ENCODE assay signal across 26 mouse cellular contexts in the genomic region with DNA sequence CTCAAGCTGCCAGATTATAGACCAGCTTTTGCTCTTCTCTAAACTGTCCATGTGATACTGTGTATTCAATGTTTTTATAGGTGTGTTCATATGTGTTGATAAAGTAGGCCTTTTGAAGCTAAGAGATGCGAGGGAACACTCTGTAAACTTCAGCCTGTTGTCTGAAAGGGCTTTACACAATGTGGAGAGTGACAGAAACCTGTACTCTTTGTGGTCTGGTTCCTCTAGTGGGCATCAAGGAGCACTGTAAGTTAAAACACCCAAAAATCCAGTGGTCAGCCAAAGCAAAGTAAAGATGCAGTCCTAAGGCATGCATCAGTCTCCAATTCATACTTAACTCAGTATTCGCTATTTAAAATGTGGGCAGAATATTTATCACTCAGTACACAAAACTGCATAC. TPM values are rescaled to one million over a fixed set of nuclear protein-coding genes. Genes with fewer than 3 reads are reported as not detected.
A peak's percentile ranks its signal among the peaks of the same experiment; 100 is the strongest.
DNase-seq lines count a peak whose midpoint lies in the region; ATAC-seq and TF ChIP-seq lines count a peak whose summit lies in the region.
"Had no signal": no experiment of that assay in that cellular context is flagged by ENCODE, and none has a peak within 500 bp of the region (broad histone marks: within the 10 kb centered on the region; RNA-seq: fewer than 3 reads in every experiment).

No protein-coding gene starts in this region.

- intact Hi-C loops in heart, adult 2 months (cut with DNase I): no loop called here
- intact Hi-C loops in heart, postnatal 14 days (cut with DNase I): no loop called here

- TF ChIP-seq CTCF in heart, adult 2 months (IDR thresholded peaks at IDR 0.05): peak; percentile 34
- TF ChIP-seq CTCF in lung, embryonic 14.5 days (IDR thresholded peaks at IDR 0.05; ENCODE audit: low read depth): 0 out of 2 replicates have a peak, but pooled peaks have one; percentile 8

- H3K9ac ChIP-seq in heart, adult 2 months (ENCODE audit: low read depth, low read length): no peak overlapping the region
- no peak overlapping the region for H3K9ac ChIP-seq in lung, embryonic 14.5 days
- H3K9ac ChIP-seq: embryonic facial prominence, embryonic 12.5 days; forebrain, postnatal 0 days; heart, embryonic 12.5 days; limb, embryonic 12.5 days; liver, postnatal 0 days; midbrain, embryonic 15.5 days; neural tube, embryonic 13.5 days had no signal

- H3K4me2 ChIP-seq in lung, embryonic 14.5 days: no peak overlapping the region
- H3K4me2 ChIP-seq: embryonic facial prominence, embryonic 12.5 days; heart, embryonic 12.5 days; limb, embryonic 12.5 days; liver, embryonic 11.5 days; midbrain, embryonic 15.5 days; neural tube, embryonic 13.5 days had no signal

- no peaks in the 10 kb centered on the region for H3K4me1 ChIP-seq in heart, adult 2 months (ENCODE audit: control insufficient read depth, insufficient read depth, low read length)
- no peaks in the 10 kb centered on the region for H3K4me1 ChIP-seq in lung, embryonic 14.5 days (ENCODE audit: insufficient read depth)
- H3K4me1 ChIP-seq: embryonic facial prominence, embryonic 12.5 days; heart, embryonic 12.5 days; limb, embryonic 12.5 days; midbrain, embryonic 15.5 days; neural tube, embryonic 13.5 days had no signal

- WGBS in heart, adult 2 months: 74% methylated on average over 2 of the region's 2 CpGs
- 61% methylated on average over 2 of the region's 2 CpGs for WGBS in lung, embryonic 14.5 days

- no peaks in the 10 kb centered on the region for H3K9me3 ChIP-seq in lung, embryonic 14.5 days (ENCODE audit: low read depth, low read length)
- H3K9me3 ChIP-seq: embryonic facial prominence, embryonic 12.5 days; heart, embryonic 12.5 days; limb, embryonic 12.5 days; midbrain, embryonic 15.5 days; neural tube, embryonic 13.5 days had no signal

- no peak overlapping the region for H3K27ac ChIP-seq in heart, adult 2 months
- H3K27ac ChIP-seq in lung, embryonic 14.5 days (ENCODE audit: low read depth): no peak overlapping the region
- H3K27ac ChIP-seq: embryonic facial prominence, embryonic 12.5 days; limb, embryonic 12.5 days; midbrain, embryonic 15.5 days; neural tube, embryonic 13.5 days had no signal

- no peaks in the 10 kb centered on the region for H3K36me3 ChIP-seq in heart, adult 2 months (ENCODE audit: control insufficient read depth, insufficient read depth, low read length)
- no peaks in the 10 kb centered on the region for H3K36me3 ChIP-seq in lung, embryonic 14.5 days (ENCODE audit: insufficient read depth)
- H3K36me3 ChIP-seq: embryonic facial prominence, embryonic 12.5 days; heart, embryonic 12.5 days; limb, embryonic 12.5 days; midbrain, embryonic 15.5 days; neural tube, embryonic 13.5 days had no signal

- no peak for TF ChIP-seq EP300 in heart, adult 2 months (IDR thresholded peaks at IDR 0.05; ENCODE audit: insufficient read depth, low read depth, low read length)

- H3K27me3 ChIP-seq in heart, adult 2 months (ENCODE audit: control insufficient read depth, insufficient read depth, low read length): no peaks in the 10 kb centered on the region
- no peaks in the 10 kb centered on the region for H3K27me3 ChIP-seq in lung, embryonic 14.5 days (ENCODE audit: insufficient read depth, low read length)
- H3K27me3 ChIP-seq: embryonic facial prominence, embryonic 12.5 days; heart, embryonic 12.5 days; limb, embryonic 12.5 days; midbrain, embryonic 15.5 days; neural tube, embryonic 13.5 days had no signal

- ATAC-seq in lung, embryonic 14.5 days (ENCODE audit: insufficient read depth): no peak
- ATAC-seq: forebrain, postnatal 0 days; inflammation-experienced regulatory T-cells, adult 6 months; liver, postnatal 0 days; midbrain, embryonic 15.5 days had no signal

- no peak for DNase-seq in heart, adult 2 months
- no peak for DNase-seq in heart, postnatal 14 days
- DNase-seq in lung, embryonic 14.5 days: no peak
- no peak for DNase-seq in lung, postnatal 4 days
- DNase-seq in MEL-GATA-1-ER (ENCODE audit: extremely low read depth, low read depth): peak; percentile 36
- no peak for DNase-seq in adrenal gland, postnatal 25 days
- DNase-seq in kidney, postnatal 10 days: no peak
- DNase-seq: adrenal gland, postnatal 14 days; cerebellum, adult 9-10 months; forebrain, postnatal 0 days; gastrocnemius, postnatal 14 days; heart, adult 11 months; heart, postnatal 10 days; kidney, adult 9 months; liver, postnatal 0 days; retina, postnatal 1 day; right cerebral cortex, postnatal 25 days; spleen, adult 18-20 months had no signal

- H3K4me3 ChIP-seq in heart, adult 2 months: no peak overlapping the region
- H3K4me3 ChIP-seq in lung, embryonic 14.5 days (ENCODE audit: low read depth, low read length): no peak overlapping the region
- H3K4me3 ChIP-seq: embryonic facial prominence, embryonic 12.5 days; heart, embryonic 12.5 days; limb, embryonic 12.5 days; midbrain, embryonic 15.5 days; myocyte; neural tube, embryonic 13.5 days had no signal

- no peak for TF ChIP-seq POLR2A in heart, adult 2 months (IDR thresholded peaks at IDR 0.05; ENCODE audit: insufficient read depth, low read depth, low read length)

- H3K79me2 ChIP-seq in heart, adult 2 months (replicated peaks; ENCODE audit: control insufficient read depth, insufficient read depth, low read length): no peaks in the 10 kb centered on the region

RNA-seq across cellular contexts. Expression of a gene that starts 44.6 kb away (rescaled TPM):
- 10 to 100 TPM; 14.1 to 16.3 TPM for total RNA-seq in heart, adult 2 months (2021)
- 7.8 and 13.2 TPM in 2 replicates for polyA plus RNA-seq in heart, adult 2 months (2012; rRNA removed)
- 10 to 100 TPM; 24.1 to 25.5 TPM for total RNA-seq in heart, postnatal 14 days (2021)
- polyA plus RNA-seq in lung, embryonic 14.5 days (2014; fragmentation: Nextera tagmentation; extraction: Ambion mirVana): 87.2 and 92.2 TPM in 2 replicates
- 41.7 and 43.5 TPM in 2 replicates for total RNA-seq in adrenal gland, postnatal 25 days (2021)
